Mouse (Mus musculus): ENCODE measurements around the gene Zscan5b. TPM values are rescaled to one million over a fixed set of nuclear protein-coding genes. Genes with fewer than 3 reads are reported as not detected.

Gene Zscan5b
- polyA plus RNA-seq, 1 experiment from 2014 or later, result not detected

- Histone ChIP-seq H3K9ac (ENCODE audit: low read length) (no peak overlapping the region), H3K4me1 (ENCODE audit: control insufficient read depth, insufficient read depth, low read length) (peaks cover 10% of the 10 kb centered on the region), H3K36me3 (ENCODE audit: control insufficient read depth, insufficient read depth, low read length) (no peaks in the 10 kb centered on the region), H3K4me3 (ENCODE audit: low read depth, low read length) (no peak overlapping the region), H3K9me3 (ENCODE audit: control insufficient read depth, low read length) (no peaks in the 10 kb centered on the region), H3K27me3 (ENCODE audit: control insufficient read depth, insufficient read depth, low read length) (no peaks in the 10 kb centered on the region), H3K4me2 (no peak overlapping the region), H3K27ac (ENCODE audit: low read depth, low read length) (no peak overlapping the region)
- DNase-seq (ENCODE audit: low spot score, missing footprints) (no peak), ATAC-seq (ENCODE audit: low FRiP score) (no peak)
- 92% methylated on average over 6 of the region's 6 CpGs for WGBS
Observed at GRCm38 (mm10) chr7:6285366-6285765, 63.3 kb downstream of the Zscan5b start.

DNA sequence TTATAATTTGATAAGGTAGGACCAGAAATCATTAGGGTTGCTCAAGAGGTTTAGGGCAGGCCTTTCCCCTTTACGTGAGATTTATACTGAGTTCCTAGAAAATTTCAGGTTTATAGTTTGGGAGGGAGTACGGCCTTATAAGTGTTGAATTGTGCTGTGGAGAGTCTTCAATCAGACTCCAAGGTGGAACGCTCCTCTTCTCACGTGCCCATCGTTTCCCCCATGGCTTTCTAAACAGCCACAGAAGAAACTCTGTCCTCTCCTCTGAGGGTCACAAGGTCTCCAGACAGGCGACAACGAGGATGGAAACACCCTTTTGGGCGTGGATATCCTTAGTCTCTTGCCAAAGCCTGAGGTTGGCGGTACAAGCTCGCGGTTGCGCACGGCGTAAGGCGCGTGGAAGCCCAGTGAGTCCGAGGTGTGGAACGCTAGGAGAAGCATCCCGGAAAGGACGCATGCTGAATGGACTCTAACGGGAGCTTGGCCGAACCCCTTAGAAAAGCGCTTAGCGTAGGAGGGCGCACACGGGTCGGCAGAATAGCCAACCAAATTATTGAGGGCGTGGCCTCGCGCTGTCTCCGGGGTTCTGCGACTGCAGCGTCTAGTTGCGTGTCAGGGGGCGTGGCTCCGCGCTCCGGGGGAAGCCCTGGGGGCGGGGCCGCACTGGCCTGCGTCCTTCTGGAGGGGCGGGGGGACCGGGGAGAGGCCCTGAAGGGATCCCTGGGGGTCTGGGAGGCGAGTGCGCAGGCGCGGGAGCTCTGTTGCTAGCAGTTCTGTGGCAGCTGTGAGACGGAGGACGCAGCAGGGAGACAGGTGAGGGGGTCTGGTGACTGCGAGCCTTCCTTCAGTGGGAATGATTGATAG lies 64.0 kb downstream of the Zscan5b start, which contains the start of gene Zfp667:
Gene Zfp667 (plus strand): TSS at position 738 of the 864 bp plus-strand sequence.
- Histone ChIP-seq H3K9ac (ENCODE audit: low read length) (peak within 1 kb of the TSS; percentile 48), H3K36me3 (ENCODE audit: control insufficient read depth, insufficient read depth, low read length) (no peaks in the 10 kb centered on the region), H3K27ac (ENCODE audit: low read depth, low read length) (0 out of 2 replicates have a peak within 1 kb of the TSS, but pooled peaks have one; percentile 14), H3K4me1 (ENCODE audit: control insufficient read depth, insufficient read depth, low read length) (peaks cover 10% of the 10 kb centered on the region), H3K27me3 (ENCODE audit: control insufficient read depth, insufficient read depth, low read length) (no peaks in the 10 kb centered on the region), H3K9me3 (ENCODE audit: control insufficient read depth, low read length) (no peaks in the 10 kb centered on the region), H3K4me3 (ENCODE audit: low read depth, low read length) (peak within 1 kb of the TSS; percentile 35), H3K4me2 (peak within 1 kb of the TSS; percentile 71)
- 4% methylated on average over 49 of the region's 50 CpGs for WGBS
- ATAC-seq (ENCODE audit: low FRiP score) (peak; percentile 85), DNase-seq (ENCODE audit: low spot score, missing footprints) (peak; percentile 100)

GRCm38 (mm10) chr7:6286921-6287531 lies 64.9 kb downstream of the Zscan5b start:
- 34% methylated on average over 15 of the region's 15 CpGs for WGBS
- H3K4me2 ChIP-seq, result peak overlapping the region; percentile 71
- DNase-seq (ENCODE audit: low spot score, missing footprints) (peak; percentile 87), ATAC-seq (ENCODE audit: low FRiP score) (peak; percentile 15)
- H3K27me3 ChIP-seq (ENCODE audit: control insufficient read depth, insufficient read depth, low read length), result no peaks in the 10 kb centered on the region
- H3K9ac ChIP-seq (ENCODE audit: low read length), result peak overlapping the region; percentile 48
- H3K4me1 ChIP-seq (ENCODE audit: control insufficient read depth, insufficient read depth, low read length), result peaks cover 10% of the 10 kb centered on the region
- no peaks in the 10 kb centered on the region for H3K9me3 ChIP-seq (ENCODE audit: control insufficient read depth, low read length)
- H3K36me3 ChIP-seq (ENCODE audit: control insufficient read depth, insufficient read depth, low read length), result no peaks in the 10 kb centered on the region
- H3K4me3 ChIP-seq (ENCODE audit: low read depth, low read length), result peak overlapping the region; percentile 35
- 0 out of 2 replicates have a peak overlapping the region, but pooled peaks have one; percentile 14 for H3K27ac ChIP-seq (ENCODE audit: low read depth, low read length)

Other genes with a start within 250 kb of the Zscan5b start
- gene Vmn1r65, start 211.3 kb upstream of the Zscan5b start, polyA plus RNA-seq (2014; fragmentation: Nextera tagmentation; extraction: Ambion mirVana), result not detected in 2 replicates
- not detected in 2 replicates for gene Nlrp4c, start 177.1 kb upstream of the Zscan5b start, polyA plus RNA-seq (2014; fragmentation: Nextera tagmentation; extraction: Ambion mirVana)
- 13.5 and 14.7 TPM in 2 replicates for gene Zfp787, start 66.3 kb upstream of the Zscan5b start, polyA plus RNA-seq (2014; fragmentation: Nextera tagmentation; extraction: Ambion mirVana)
- gene Zfp444, start 50.1 kb upstream of the Zscan5b start, polyA plus RNA-seq (2014; fragmentation: Nextera tagmentation; extraction: Ambion mirVana), result 69.4 and 72.2 TPM in 2 replicates
- gene Galp, start 25.2 kb upstream of the Zscan5b start, polyA plus RNA-seq (2014; fragmentation: Nextera tagmentation; extraction: Ambion mirVana), result not detected in 2 replicates
- gene Epp13, start 30.4 kb downstream of the Zscan5b start, polyA plus RNA-seq (2014; fragmentation: Nextera tagmentation; extraction: Ambion mirVana), result 0.25 TPM in 1 of 2 replicates, not detected in the other
- 12.0 and 12.9 TPM in 2 replicates for gene Zfp667, start 64.3 kb downstream of the Zscan5b start, polyA plus RNA-seq (2014; fragmentation: Nextera tagmentation; extraction: Ambion mirVana)
- gene Zfp583, start 109.0 kb downstream of the Zscan5b start, polyA plus RNA-seq (2014; fragmentation: Nextera tagmentation; extraction: Ambion mirVana), result 7.2 and 10.4 TPM in 2 replicates
- gene Gm3854, start 121.5 kb downstream of the Zscan5b start, polyA plus RNA-seq (2014; fragmentation: Nextera tagmentation; extraction: Ambion mirVana), result 2.5 and 3.0 TPM in 2 replicates
- 2.5 and 3.3 TPM in 2 replicates for gene Zfp78, start 141.0 kb downstream of the Zscan5b start, polyA plus RNA-seq (2014; fragmentation: Nextera tagmentation; extraction: Ambion mirVana)
- 12.6 and 13.2 TPM in 2 replicates for gene Zfp28, start 161.0 kb downstream of the Zscan5b start, polyA plus RNA-seq (2014; fragmentation: Nextera tagmentation; extraction: Ambion mirVana)
- 0.67 and 0.95 TPM in 2 replicates for gene Smim17, start 176.4 kb downstream of the Zscan5b start, polyA plus RNA-seq (2014; fragmentation: Nextera tagmentation; extraction: Ambion mirVana)
- not detected in 2 replicates for gene Gm20715, start 188.0 kb downstream of the Zscan5b start, polyA plus RNA-seq (2014; fragmentation: Nextera tagmentation; extraction: Ambion mirVana)
- not detected in 2 replicates for gene Olfr1344, start 216.4 kb downstream of the Zscan5b start, polyA plus RNA-seq (2014; fragmentation: Nextera tagmentation; extraction: Ambion mirVana)
- not detected in 2 replicates for gene Olfr1336, start 233.9 kb downstream of the Zscan5b start, polyA plus RNA-seq (2014; fragmentation: Nextera tagmentation; extraction: Ambion mirVana)
- not detected in 2 replicates for gene Olfr1346, start 244.8 kb downstream of the Zscan5b start, polyA plus RNA-seq (2014; fragmentation: Nextera tagmentation; extraction: Ambion mirVana)